Mouse (Mus musculus) Patski (cell line): ENCODE results near the gene Sidt1. TPM values are rescaled to one million over a fixed set of nuclear protein-coding genes. Genes with fewer than 3 reads are reported as not detected.

ENCODE experiments used
- ATAC-seq: fragments of 100-300 bp; one replicate; pipeline ENCODE4 v1.8.0; 2021
- CTCF ChIA-PET: fragments of 350-600 bp; sonication (Branson Sonifier 250); formaldehyde crosslinking; loops from one replicate; lab custom pipeline; 2022; ENCODE audit warnings: inconsistent platforms; lab: Charles Lee
- POLR2A ChIA-PET: fragments of 350-600 bp; sonication (Branson Sonifier 250); formaldehyde crosslinking; loops from one replicate; lab custom pipeline; 2022; ENCODE audit warnings: antibody characterized with exemption, inconsistent platforms; lab: Charles Lee
- DNase-seq: peaks from one replicate; pipeline ENCODE4 v3.0.0-alpha.2; 2011; ENCODE audit warnings: low read depth, low spot score
- H3K27me3 ChIP-seq: fragments of 371-371 bp; one replicate; pipeline ENCODE4 v1.5.1; 2021
- CTCF ChIP-seq: fragments of 100-300 bp; IDR thresholded peaks from one replicate; pipeline ENCODE4 v1.5.1; 2021
- in situ Hi-C: fragments of 300-500 bp; cut with MboI; formaldehyde crosslinking; loops from 3 replicates; pipeline ENCODE4 v1.11.1; 2018; ENCODE audit warnings: low pct_unique_long_range_greater_than_20kb, mixed read lengths
- polyA plus RNA-seq: library from polyadenylated mRNA; unstranded; gene quantifications from one replicate; pipeline ENCODE4 v1.2.3, GENCODE M21; 2021

The Sidt1 gene
- polyA plus RNA-seq, 1 experiment from 2014 or later, result not detected

GRCm38 (mm10) chr16:44190968-44191367, 142.0 kb downstream of the Sidt1 start:
- no peak for TF ChIP-seq CTCF
- CTCF ChIA-PET, result no interaction called here
- in situ Hi-C loops, result no loop called here
- ATAC-seq (no peak), DNase-seq (no peak)
- POLR2A ChIA-PET, result no interaction called here
- no peaks in the 10 kb centered on the region for H3K27me3 ChIP-seq

Other genes with a start within 250 kb of the Sidt1 start
- 125 TPM for gene Atp6v1a, start 193.5 kb downstream of the Sidt1 start, polyA plus RNA-seq
- 73.3 TPM for gene Naa50, start 193.4 kb downstream of the Sidt1 start, polyA plus RNA-seq
- 10.2 TPM for gene Usf3, start 159.9 kb downstream of the Sidt1 start, polyA plus RNA-seq
- 22.2 TPM for gene Spice1, start 13.9 kb upstream of the Sidt1 start, polyA plus RNA-seq
- gene Cfap44, start 61.6 kb upstream of the Sidt1 start, polyA plus RNA-seq, result 0.68 TPM
- 13.8 TPM for gene Boc, start 225.7 kb upstream of the Sidt1 start, polyA plus RNA-seq